Mouse (Mus musculus): ENCODE measurements around the gene Pou2f1. TPM values are rescaled to one million over a fixed set of nuclear protein-coding genes. Genes with fewer than 3 reads are reported as not detected.

The Pou2f1 gene
- polyA plus RNA-seq, 1 experiment from 2014 or later = 8.4 TPM

DNA sequence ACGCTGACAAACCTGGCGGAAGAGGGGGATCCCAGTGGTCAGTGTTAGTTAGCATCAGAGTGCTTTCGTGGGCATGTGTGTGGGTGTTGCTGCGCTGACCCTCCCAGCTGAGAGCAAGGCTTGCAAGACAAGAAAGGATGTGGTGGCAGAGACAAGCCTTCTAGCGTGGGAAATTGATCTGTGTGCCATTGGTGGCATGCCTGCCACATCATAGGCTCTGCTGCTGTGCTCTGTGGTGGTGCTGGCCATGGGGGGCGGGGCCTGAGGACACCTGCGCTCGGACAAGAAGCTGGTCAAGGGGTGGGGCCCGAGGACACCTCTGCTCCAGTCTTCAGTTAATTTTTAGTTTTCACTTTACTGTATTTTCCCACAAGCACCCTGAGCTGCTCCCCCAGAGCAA, 186.1 kb downstream of the Pou2f1 start:
- Histone ChIP-seq H3K9me3 (replicated peaks) (no peaks in the 10 kb centered on the region), H3K4me1 (replicated peaks) (peaks cover 28% of the 10 kb centered on the region), H3K27ac (no peak overlapping the region), H3K4me3 (no peak overlapping the region), H3K27me3 (0 out of 2 replicates have a peak, but pooled peaks cover 12% of the 10 kb centered on the region), H3K4me2 (no peak overlapping the region), H3K36me3 (no peaks in the 10 kb centered on the region), H3K9ac (no peak overlapping the region)
- WGBS = 74% methylated on average over 9 of the region's 9 CpGs
- ATAC-seq (replicated peaks; ENCODE audit: insufficient number of reproducible peaks, insufficient read depth, low FRiP score, low read depth) = no peak

Other genes with a start within 250 kb of the Pou2f1 start
- 69.9 and 75.6 TPM in 2 replicates for gene Creg1, start 238.9 kb downstream of the Pou2f1 start, polyA plus RNA-seq (2015; fragmentation: Nextera tagmentation; extraction: Ambion mirVana)
- gene Cd247, start 214.0 kb downstream of the Pou2f1 start, polyA plus RNA-seq (2015; fragmentation: Nextera tagmentation; extraction: Ambion mirVana) = 0.89 and 5.5 TPM in 2 replicates
- gene Dusp27, start 125.2 kb upstream of the Pou2f1 start, polyA plus RNA-seq (2015; fragmentation: Nextera tagmentation; extraction: Ambion mirVana) = 40.2 and 44.9 TPM in 2 replicates
- 0.06 TPM in 1 of 2 replicates, not detected in the other for gene Gpa33, start 127.6 kb upstream of the Pou2f1 start, polyA plus RNA-seq (2015; fragmentation: Nextera tagmentation; extraction: Ambion mirVana)
- 0.11 and 0.18 TPM in 2 replicates for gene Mael, start 236.1 kb upstream of the Pou2f1 start, polyA plus RNA-seq (2015; fragmentation: Nextera tagmentation; extraction: Ambion mirVana)